Mouse (Mus musculus): ENCODE measurements around the gene Gm21953. TPM values are rescaled to one million over a fixed set of nuclear protein-coding genes. Genes with fewer than 3 reads are reported as not detected.

The Gm21953 gene
- not detected in 2 replicates for polyA plus RNA-seq (2012; rRNA removed; ENCODE audit: low replicate concordance)

DNA sequence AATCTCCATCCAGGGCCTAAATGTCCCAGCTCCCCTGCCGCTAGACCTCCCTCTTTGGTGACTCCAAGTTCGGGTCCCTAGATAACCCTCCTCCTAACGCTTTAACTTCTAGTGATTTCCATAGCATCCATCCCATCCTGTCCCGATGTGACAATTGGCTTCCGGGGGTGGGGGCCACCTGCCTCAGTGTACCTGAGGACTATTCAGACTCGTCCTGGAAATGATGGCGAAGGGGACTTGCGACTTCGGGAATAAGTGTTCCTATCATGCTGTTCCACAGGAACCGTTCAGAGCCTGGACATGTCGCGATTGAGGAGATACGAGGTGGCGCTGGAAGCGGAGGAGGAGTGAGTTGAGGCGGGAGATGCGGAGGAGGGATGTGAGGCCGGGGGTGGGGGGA lies at the start of gene Gm21953:
Gm21953 (plus strand) TSS at position 301 of the 400 bp plus-strand sequence.

DNA sequence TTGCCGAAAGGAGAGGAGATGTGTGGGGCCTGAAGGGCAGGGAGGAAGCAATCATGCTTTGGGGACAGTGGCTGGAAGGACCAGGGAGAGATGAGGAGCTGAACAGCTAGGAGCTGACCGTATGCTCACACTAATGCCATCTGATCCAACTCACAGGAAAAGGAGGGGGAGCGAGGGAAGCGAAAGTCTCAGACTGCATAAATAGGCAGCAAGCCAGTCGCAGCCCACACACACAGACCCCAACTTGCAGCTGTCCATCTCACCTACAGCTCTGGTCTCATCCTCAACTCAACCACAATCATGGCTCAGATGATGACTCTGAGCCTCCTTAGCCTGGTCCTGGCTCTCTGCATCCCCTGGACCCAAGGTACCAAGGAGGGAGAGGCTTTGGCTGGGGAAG lies 38.6 kb upstream of the Gm21953 start, which contains the start of gene Ccl21b:
Ccl21b (plus strand) TSS at position 301 of the 400 bp plus-strand sequence.

DNA sequence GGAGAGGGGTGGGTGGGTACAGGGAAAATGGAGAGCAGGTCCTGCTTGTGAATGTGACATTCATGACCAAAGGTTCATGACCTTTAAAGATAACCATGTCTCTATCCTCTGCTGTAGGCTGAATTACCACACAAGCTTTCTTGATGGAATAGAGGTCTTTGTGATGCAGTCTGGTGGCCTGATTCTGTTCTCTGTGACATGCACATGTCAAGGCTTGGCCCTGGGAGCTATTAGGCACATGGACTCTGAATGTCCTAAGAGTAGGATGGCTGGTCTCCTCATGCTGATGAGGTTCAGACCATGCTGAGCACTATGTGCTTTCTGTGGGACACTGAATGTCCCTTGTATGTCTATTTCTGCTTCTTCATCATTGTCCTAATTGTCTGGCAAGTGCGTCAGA lies 24.0 kb downstream of the Gm21953 start, which contains the start of gene Fam205a3:
Fam205a3 (plus strand) TSS at position 301 of the 400 bp plus-strand sequence.

Other genes with a start within 250 kb of the Gm21953 start
- not detected in 2 replicates for gene Gm3893, start 203.1 kb upstream of the Gm21953 start, polyA plus RNA-seq (2012; rRNA removed; ENCODE audit: low replicate concordance)
- gene Gm13304, start 179.4 kb upstream of the Gm21953 start, polyA plus RNA-seq (2012; rRNA removed; ENCODE audit: low replicate concordance) = 0.28 TPM in 1 of 2 replicates, not detected in the other
- not detected in 2 replicates for gene Gm13306, start 140.8 kb upstream of the Gm21953 start, polyA plus RNA-seq (2012; rRNA removed; ENCODE audit: low replicate concordance)
- not detected in 2 replicates for gene Gm13305, start 125.7 kb upstream of the Gm21953 start, polyA plus RNA-seq (2012; rRNA removed; ENCODE audit: low replicate concordance)
- not detected in 2 replicates for gene Gm10600, start 53.6 kb upstream of the Gm21953 start, polyA plus RNA-seq (2012; rRNA removed; ENCODE audit: low replicate concordance)
- gene Ccl21b, start 38.5 kb upstream of the Gm21953 start, polyA plus RNA-seq (2012; rRNA removed; ENCODE audit: low replicate concordance) = 1.1 TPM in 1 of 2 replicates, not detected in the other
- not detected in 2 replicates for gene Fam205a3, start 24.1 kb downstream of the Gm21953 start, polyA plus RNA-seq (2012; rRNA removed; ENCODE audit: low replicate concordance)
- not detected in 2 replicates for gene Gm21586, start 145.1 kb downstream of the Gm21953 start, polyA plus RNA-seq (2012; rRNA removed; ENCODE audit: low replicate concordance)
- gene Gm2163, start 172.5 kb downstream of the Gm21953 start, polyA plus RNA-seq (2012; rRNA removed; ENCODE audit: low replicate concordance) = not detected in 2 replicates
- not detected in 2 replicates for gene Fam205a2, start 233.9 kb downstream of the Gm21953 start, polyA plus RNA-seq (2012; rRNA removed; ENCODE audit: low replicate concordance)